Mouse (Mus musculus): ENCODE data around the gene Exoc3l.
A peak's percentile ranks its signal among the peaks of the same experiment; 100 is the strongest.
"Not testable (repeated sequence)": the region's sequence is repeated elsewhere in the genome, so short reads cannot be mapped to it uniquely, and the experiment has no call there.

Exoc3l gene

DNA sequence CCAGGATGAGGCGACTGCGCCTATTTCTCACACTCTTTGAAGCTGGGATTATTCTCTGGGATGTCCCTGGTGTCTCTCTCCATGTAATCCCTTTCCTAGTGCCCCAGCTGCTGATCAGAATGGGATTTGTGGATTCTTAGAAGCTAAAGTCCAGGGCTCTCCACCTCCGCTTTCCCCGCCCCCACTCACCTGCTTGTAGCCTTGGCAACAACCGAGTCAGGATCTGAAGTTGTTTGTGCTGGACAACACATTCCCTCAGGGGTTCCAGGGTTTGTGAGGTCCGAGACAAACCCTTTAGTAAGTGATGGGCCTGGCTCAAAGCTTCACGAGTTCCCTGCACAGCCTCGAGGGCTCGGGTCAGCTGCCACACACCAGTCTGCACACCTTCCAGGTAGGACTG is 1.1 kb downstream of the Exoc3l start:
- ATAC-seq (ENCODE audit: insufficient number of reproducible peaks, low FRiP score, low TSS enrichment), result no peak

- ATAC-seq (ENCODE audit: insufficient number of reproducible peaks, low FRiP score, low TSS enrichment), result peak; percentile 4; the same call in 1 of the 2 replicates
Measured at GRCm38 (mm10) chr8:105293405-105293804, 2.5 kb downstream of the Exoc3l start.

- no peak for ATAC-seq (ENCODE audit: insufficient number of reproducible peaks, low FRiP score, low TSS enrichment)
Measured at GRCm38 (mm10) chr8:105292471-105292870, 3.4 kb downstream of the Exoc3l start.

DNA sequence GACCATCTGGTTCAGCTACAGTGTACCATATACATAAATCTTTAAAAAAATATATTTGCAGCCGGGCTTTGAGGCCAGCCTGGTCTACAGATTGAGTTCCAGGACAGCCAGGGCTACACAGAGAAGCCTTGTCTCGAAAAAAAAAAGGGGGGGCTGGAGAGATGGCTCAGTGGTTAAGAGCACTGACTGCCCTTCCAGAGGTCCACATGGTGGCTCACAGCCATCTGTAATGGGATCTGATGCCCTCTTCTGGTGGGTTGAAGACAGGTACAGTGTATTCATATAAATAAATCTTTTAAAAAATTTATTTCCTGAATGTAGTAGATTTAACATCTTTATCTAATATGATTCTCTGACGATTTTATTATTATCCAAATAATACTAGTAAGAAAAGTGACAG is 4.1 kb downstream of the Exoc3l start:
- not testable (repeated sequence) for ATAC-seq (ENCODE audit: insufficient number of reproducible peaks, low FRiP score, low TSS enrichment)

GRCm38 (mm10) chr8:105291364-105291763 is 4.5 kb downstream of the Exoc3l start:
- ATAC-seq (ENCODE audit: insufficient number of reproducible peaks, low FRiP score, low TSS enrichment), result not testable (repeated sequence)

GRCm38 (mm10) chr8:105290554-105291314 is 5.2 kb downstream of the Exoc3l start:
- ATAC-seq (ENCODE audit: insufficient number of reproducible peaks, low FRiP score, low TSS enrichment), result no peak

DNA sequence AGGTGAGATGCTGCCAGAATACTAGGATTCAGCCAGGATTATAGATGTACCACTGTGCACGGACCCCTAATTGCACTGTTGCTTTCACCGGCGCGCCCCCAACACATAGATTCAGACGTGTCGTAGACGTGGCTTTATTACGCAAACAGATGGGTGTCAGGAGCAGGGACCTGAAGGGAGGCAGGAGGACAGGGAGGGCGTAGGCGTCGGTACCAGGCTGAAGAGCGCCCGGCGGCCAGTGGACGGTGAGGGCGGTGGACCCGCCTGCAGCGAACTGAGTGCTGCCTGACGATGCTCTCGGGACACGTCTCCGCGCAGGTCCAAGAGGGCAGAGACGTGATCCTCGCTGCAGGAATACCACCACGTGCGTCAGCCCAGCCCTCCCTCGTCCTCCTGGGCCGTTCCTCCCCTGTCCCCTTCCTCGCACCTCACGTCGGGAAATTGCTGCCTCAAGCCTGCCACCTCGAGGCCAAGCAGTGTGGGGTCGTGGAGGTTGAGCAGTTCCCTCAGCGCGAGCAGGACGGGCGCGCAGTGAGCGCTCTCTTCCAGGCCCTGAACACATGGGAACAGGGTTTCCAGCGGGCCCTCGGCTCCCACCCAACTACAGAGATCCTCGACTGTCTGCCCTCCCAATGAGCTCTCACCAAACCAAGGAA is 6.0 kb downstream of the Exoc3l start, which contains the start of gene 4931428F04Rik:
4931428F04Rik (minus strand) TSS at position 60 of the 656 bp plus-strand sequence.
- ATAC-seq (ENCODE audit: insufficient number of reproducible peaks, low FRiP score, low TSS enrichment), result peak; percentile 6; the same call in 1 of the 2 replicates

DNA sequence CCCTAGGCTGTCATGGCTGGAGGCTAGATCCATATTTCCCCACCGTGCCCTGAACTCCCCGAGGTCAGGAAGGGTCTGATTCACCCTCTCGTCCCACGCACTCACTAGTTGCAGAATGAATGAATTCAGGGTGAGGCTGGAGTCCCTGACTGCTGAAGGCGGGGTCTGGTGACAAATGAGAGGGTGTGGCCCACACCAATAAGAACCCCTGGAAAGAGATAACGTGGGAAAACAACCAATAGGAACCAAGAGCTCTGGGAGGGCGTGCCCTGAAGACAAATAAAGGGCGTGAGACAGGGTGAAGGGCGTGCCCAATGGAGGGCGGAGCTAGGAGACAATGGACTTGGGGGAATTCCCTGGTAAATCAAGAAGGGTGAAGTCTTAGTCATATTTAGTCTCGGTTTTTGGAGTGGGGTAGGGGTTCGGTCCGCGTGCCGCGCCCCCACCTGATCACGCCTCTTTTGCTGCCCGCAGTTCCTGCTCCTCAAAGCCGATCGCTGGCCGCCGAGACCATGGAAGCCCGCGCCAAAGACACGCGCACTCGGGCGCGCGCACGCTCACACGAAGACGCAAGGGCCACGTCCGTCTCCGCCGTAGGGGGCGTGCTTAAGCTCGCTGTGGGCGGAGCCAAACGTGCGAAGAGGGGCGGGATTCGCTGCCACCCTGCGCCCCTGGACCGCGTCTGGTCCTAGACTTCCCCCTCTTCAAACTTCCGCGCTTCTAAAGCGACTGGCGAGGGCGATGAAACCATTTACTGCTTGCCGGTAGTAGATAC is 6.8 kb downstream of the Exoc3l start:
- ATAC-seq (ENCODE audit: insufficient number of reproducible peaks, low FRiP score, low TSS enrichment), result peak; percentile 73

- no peak for ATAC-seq (ENCODE audit: insufficient number of reproducible peaks, low FRiP score, low TSS enrichment)
Measured at GRCm38 (mm10) chr8:105288231-105288630, 7.7 kb downstream of the Exoc3l start.

GRCm38 (mm10) chr8:105286907-105287306 is 9.0 kb downstream of the Exoc3l start:
- ATAC-seq (ENCODE audit: insufficient number of reproducible peaks, low FRiP score, low TSS enrichment), result no peak

GRCm38 (mm10) chr8:105285514-105285913 is 10.4 kb downstream of the Exoc3l start:
- no peak for ATAC-seq (ENCODE audit: insufficient number of reproducible peaks, low FRiP score, low TSS enrichment)

- 0 out of 2 replicates have a peak, but pooled peaks have one; percentile 16 for ATAC-seq (ENCODE audit: insufficient number of reproducible peaks, low FRiP score, low TSS enrichment)
Measured at GRCm38 (mm10) chr8:105283074-105283473, 12.8 kb downstream of the Exoc3l start.

DNA sequence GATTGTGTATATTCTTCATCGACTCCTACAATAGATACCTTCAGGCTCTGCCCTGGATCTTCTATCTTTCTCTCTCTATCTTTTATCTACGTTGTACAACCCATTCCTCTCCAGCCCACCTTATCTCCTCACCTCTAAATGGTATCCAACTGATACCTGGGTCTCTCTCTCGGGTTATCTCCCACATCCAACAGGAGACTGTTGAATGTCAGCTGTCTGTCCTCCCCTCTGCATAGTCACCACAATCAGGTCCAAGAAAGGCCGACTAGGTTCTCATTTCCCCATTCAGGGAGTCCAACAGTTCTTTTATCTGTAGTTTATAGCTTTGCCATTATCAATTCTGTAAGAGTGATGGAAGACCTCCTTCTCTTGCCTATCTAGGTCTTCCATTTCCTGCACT is 13.7 kb downstream of the Exoc3l start:
- ATAC-seq (ENCODE audit: insufficient number of reproducible peaks, low FRiP score, low TSS enrichment), result no peak

DNA sequence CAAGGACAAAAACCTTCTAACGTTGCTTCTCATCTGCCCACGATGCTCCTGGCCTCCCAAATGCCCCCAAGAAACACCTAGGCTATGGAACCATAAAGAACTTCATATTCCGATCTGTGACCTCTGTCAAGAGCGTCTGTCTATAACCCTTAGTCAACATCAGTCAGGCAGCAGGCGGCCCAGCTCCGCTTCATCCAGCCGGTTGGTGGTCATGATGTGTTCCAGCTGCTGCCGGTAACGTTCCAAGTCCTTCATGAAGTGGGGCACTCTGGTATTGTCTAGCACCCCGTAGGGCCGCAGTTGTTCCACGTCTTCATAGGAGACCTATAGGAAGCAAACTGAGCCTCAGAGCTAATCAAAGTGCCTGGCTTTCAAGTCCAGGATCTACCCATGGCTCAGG is 14.1 kb downstream of the Exoc3l start:
- ATAC-seq (ENCODE audit: insufficient number of reproducible peaks, low FRiP score, low TSS enrichment), result no peak

GRCm38 (mm10) chr8:105280567-105280966 is 15.3 kb downstream of the Exoc3l start:
- no peak for ATAC-seq (ENCODE audit: insufficient number of reproducible peaks, low FRiP score, low TSS enrichment)

GRCm38 (mm10) chr8:105278911-105279334 is 17.0 kb downstream of the Exoc3l start:
- peak; percentile 73 for ATAC-seq (ENCODE audit: insufficient number of reproducible peaks, low FRiP score, low TSS enrichment)

GRCm38 (mm10) chr8:105276292-105277120 is 19.4 kb downstream of the Exoc3l start:
- no peak for ATAC-seq (ENCODE audit: insufficient number of reproducible peaks, low FRiP score, low TSS enrichment)

DNA sequence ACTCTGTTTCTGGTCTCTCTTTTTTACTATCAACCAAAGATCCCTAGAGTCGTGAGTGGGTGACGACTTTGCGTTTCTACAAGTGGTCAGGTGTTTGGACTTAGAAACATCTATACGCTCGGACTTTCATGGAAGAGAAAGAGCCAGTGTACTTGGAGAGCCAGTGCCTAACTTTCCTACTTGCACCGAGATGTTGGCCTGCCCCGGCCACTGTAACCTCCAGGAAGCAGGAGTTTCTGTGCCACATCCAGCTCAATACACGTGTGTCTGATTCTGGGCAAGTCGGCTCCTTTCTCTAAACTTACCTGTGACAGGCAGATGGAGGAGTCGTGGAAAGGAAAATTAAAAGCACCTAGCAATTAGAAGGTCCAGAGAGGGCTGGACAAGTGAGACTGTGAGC is 20.1 kb downstream of the Exoc3l start, which contains the start of gene Nol3:
Nol3 (plus strand) TSS at position 301 of the 400 bp plus-strand sequence.
- no peak for ATAC-seq (ENCODE audit: insufficient number of reproducible peaks, low FRiP score, low TSS enrichment)

DNA sequence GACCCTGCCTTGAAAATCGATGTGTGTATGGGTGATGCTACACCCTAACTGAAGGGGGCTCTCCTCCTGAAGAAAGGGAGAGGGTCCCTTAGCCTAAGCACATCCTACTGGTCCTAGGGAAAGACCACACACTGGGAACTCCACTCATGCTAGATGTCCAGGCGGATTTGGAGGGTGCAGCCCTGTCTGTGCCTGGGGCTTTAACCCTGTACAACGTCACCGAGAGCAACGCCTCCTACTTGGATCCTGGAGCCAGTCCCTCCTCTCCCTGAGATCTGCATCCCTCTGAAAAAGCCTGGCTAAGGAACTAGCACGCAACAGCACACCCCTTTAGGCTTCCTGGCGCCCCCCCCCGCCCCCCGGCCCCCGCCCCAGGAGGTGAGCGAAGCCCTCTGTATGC is 20.5 kb downstream of the Exoc3l start:
- no peak for ATAC-seq (ENCODE audit: insufficient number of reproducible peaks, low FRiP score, low TSS enrichment)

DNA sequence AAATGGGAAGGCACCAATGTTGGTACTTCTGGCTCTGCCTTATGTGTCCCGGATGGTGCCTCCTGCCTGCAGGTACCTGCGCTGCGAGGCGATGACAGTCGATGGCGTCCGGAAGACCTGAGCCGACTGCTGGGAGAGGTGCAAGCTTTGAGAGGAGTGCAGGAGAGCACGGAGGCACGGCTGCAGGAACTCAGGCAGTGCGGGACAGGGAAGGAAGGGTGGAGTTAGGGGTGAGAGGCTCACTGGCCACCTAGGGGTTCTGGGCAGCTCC is 25.1 kb downstream of the Exoc3l start:
- no peak for ATAC-seq (ENCODE audit: insufficient number of reproducible peaks, low FRiP score, low TSS enrichment)
